Mouse (Mus musculus): Measurements from ENCODE around the gene Cfap61.

- TF ChIP-seq GATA1 (IDR thresholded peaks at IDR 0.05; ENCODE audit: borderline replicate concordance, low read length) (no peak), CTCF (IDR thresholded peaks at IDR 0.05; ENCODE audit: low read depth, low read length) (no peak), POLR2AphosphoS5 (IDR thresholded peaks at IDR 0.05; ENCODE audit: insufficient replicate concordance, low read depth, low read length) (no peak), TAL1 (conservative IDR thresholded peaks at IDR 0.05; ENCODE audit: low read depth, low read length) (no peak), GATA2 (IDR thresholded peaks at IDR 0.05; ENCODE audit: borderline replicate concordance, low read depth, low read length) (no peak)
Observed at GRCm38 (mm10) chr2:146226484-146226883, 291.9 kb downstream of the Cfap61 start.
